Mouse (Mus musculus): ENCODE data around the gene Borcs5.

- TF ChIP-seq EP300 (IDR thresholded peaks at IDR 0.05; ENCODE audit: low read depth) (no peak), CTCF (IDR thresholded peaks at IDR 0.05; ENCODE audit: low read depth) (no peak)
Observed at GRCm38 (mm10) chr6:134647621-134648020, 8.3 kb downstream of the Borcs5 start.
